Mouse (Mus musculus) MEL (cell line): Measurements from ENCODE around the gene Gm45233.

Source experiments
- CTCF ChIP-seq, 3 experiments: IDR thresholded peaks in 2 of 3; conservative IDR thresholded peaks in 1 of 3; 2 replicates each; pipeline ENCODE4 v1.5.1; 2011 to 2012; ENCODE audit warnings: low read length in 3 of 3, low read depth in 2 of 3, mild to moderate bottlenecking in 2 of 3, improper control_type of control experiment in 1 of 3, inconsistent platforms in 1 of 3, mixed read lengths in 1 of 3, moderate library complexity in 1 of 3; ENCODE audit not compliant: control insufficient read depth in 1 of 3, insufficient read depth in 1 of 3, poor library complexity in 1 of 3, severe bottlenecking in 1 of 3
- GATA1 ChIP-seq: IDR thresholded peaks from 2 replicates; pipeline ENCODE4 v1.6.1; 2011; ENCODE audit warnings: low read depth, low read length, improper control_type of control experiment
- MAFK ChIP-seq: IDR thresholded peaks from 2 replicates; pipeline ENCODE4 v1.6.1; 2011; ENCODE audit warnings: low read depth, mild to moderate bottlenecking, low read length, improper control_type of control experiment, borderline replicate concordance
- MAZ ChIP-seq: IDR thresholded peaks from 2 replicates; pipeline ENCODE4 v1.6.1; 2012; ENCODE audit warnings: low read depth, mild to moderate bottlenecking, inconsistent platforms, low read length, improper control_type of control experiment
- TBP ChIP-seq: IDR thresholded peaks from 2 replicates; pipeline ENCODE4 v1.8.0; 2011; ENCODE audit warnings: low read depth, low read length, improper control_type of control experiment
- USF1 ChIP-seq: IDR thresholded peaks from 2 replicates; pipeline ENCODE4 v1.6.1; 2014; ENCODE audit warnings: low read depth, mild to moderate bottlenecking, inconsistent platforms, low read length, improper control_type of control experiment, moderate library complexity
- ZC3H11A ChIP-seq: IDR thresholded peaks from 2 replicates; pipeline ENCODE4 v1.6.1; 2012; ENCODE audit warnings: low read depth, mild to moderate bottlenecking, inconsistent platforms, low read length, improper control_type of control experiment
- ZKSCAN1 ChIP-seq: IDR thresholded peaks from 2 replicates; pipeline ENCODE4 v1.6.1; 2012; ENCODE audit warnings: low read depth, mild to moderate bottlenecking, inconsistent platforms, low read length, improper control_type of control experiment, moderate library complexity

DNA sequence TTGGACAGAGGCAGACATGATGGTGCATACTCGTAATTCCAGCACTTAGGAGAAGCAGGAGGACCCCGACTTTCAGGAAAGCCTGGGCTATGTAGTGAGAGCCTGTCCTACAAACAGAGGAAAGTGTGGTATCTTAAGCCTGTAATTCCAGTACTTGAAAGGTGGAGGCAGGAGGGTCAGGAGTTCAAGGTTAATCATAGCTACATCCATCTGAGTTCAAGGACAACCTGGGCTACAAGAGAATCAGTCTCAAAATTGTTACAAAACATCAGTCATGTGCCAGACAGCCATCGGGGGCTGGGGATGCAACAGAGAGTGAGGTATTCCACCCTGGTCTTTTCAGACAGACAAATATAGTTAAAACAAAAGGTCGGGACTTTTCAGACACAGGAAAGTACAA, 11.0 kb upstream of the Gm45233 start:
- no peak for TF ChIP-seq GATA1
- no peak for TF ChIP-seq MAZ
- TF ChIP-seq CTCF (IDR thresholded peaks at IDR 0.05 in 2 of 3, conservative IDR thresholded peaks at IDR 0.05 in 1 of 3; ENCODE audit: control insufficient read depth in 1 of 3, insufficient read depth in 1 of 3, low read depth in 2 of 3, low read length in 3 of 3, poor library complexity in 1 of 3, severe bottlenecking in 1 of 3) = no peak
- no peak for TF ChIP-seq TBP
- TF ChIP-seq ZC3H11A = no peak
- TF ChIP-seq ZKSCAN1 = no peak
- TF ChIP-seq MAFK = no peak
- TF ChIP-seq USF1 = no peak
